Mouse (Mus musculus) small intestine, adult 2 months (tissue): ENCODE results near the gene Rab21.

ENCODE experiments used
- CTCF ChIP-seq: fragments of 200-500 bp; IDR thresholded peaks from 2 replicates; pipeline ENCODE4 v1.5.1; 2012; ENCODE audit warnings: low read depth, mild to moderate bottlenecking, control low read depth, inconsistent platforms, low read length, moderate library complexity, mixed read lengths; ENCODE audit not compliant: insufficient replicate concordance, insufficient read length; ENCODE audit errors: extremely low read depth
- POLR2A ChIP-seq: fragments of 200-500 bp; IDR thresholded peaks from 2 replicates; pipeline ENCODE4 v1.6.1; 2012; ENCODE audit warnings: low read depth, mild to moderate bottlenecking, control low read depth, inconsistent platforms, low read length, moderate library complexity

DNA sequence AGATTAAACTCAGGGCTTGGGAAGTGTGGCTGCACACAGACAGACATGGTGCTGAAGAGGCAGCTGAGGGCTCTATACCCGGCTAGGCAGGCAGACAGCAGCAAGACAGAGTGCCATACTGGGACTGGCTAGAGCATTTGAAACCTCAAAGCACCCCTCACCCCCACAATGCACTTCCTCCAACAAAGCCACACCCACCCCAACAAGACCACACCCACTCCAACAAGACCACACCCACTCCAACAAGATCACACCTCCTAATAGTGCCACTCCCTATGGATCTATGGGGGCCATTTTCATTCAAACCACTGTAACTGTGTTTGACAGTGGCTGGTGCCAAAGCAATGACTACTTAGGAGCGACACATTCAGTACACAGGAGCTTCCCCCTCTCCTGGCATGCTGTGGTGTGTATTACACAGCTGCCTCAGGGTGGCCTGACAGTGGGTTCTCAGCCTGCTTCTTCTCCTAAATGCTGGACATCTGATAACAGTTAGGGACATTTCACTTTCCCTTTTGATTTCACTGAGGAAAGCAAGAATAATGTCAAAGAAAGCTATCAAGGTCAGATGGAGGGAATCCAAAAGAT is 35.5 kb upstream of the Rab21 start:
- no peak for TF ChIP-seq CTCF
- TF ChIP-seq POLR2A: no peak
